Mouse (Mus musculus): Measurements from ENCODE around the gene Spon1. TPM values are rescaled to one million over a fixed set of nuclear protein-coding genes. Genes with fewer than 3 reads are reported as not detected.

Gene Spon1
- polyA plus RNA-seq, 1 experiment from 2014 or later = 19.8 TPM

DNA sequence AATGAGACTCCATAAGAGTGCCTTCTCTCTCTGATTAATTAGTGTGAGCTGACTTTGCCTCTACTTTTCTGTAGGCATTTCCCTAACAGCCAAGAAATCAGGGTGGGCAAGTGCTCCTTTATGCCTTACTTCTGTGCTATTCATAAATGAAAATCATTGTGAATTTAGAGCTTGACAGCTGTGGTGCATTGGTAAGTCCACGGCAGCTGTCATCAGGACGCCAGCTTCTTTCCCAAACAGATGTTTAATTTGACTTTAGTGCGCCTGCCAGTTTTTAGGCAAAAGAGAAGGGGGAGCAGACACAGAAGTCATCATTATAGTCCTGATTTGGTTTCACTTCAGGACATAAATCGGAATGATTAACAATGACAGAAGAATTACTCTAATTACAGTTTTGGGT, 84.6 kb downstream of the Spon1 start:
- H3K9me3 ChIP-seq (ENCODE audit: control insufficient read depth, low read depth, low read length) = no peaks in the 10 kb centered on the region
- H3K27me3 ChIP-seq (ENCODE audit: control insufficient read depth, insufficient read depth, low read length) = no peaks in the 10 kb centered on the region
- no peak overlapping the region for H3K4me3 ChIP-seq (ENCODE audit: low read depth, low read length)
- H3K36me3 ChIP-seq (ENCODE audit: control insufficient read depth, insufficient read depth, low read length) = no peaks in the 10 kb centered on the region
- WGBS = 42% methylated on average over 4 of the region's 4 CpGs
- H3K27ac ChIP-seq (ENCODE audit: low read length) = no peak overlapping the region
- H3K9ac ChIP-seq (replicated peaks; ENCODE audit: low read depth, low read length) = no peak overlapping the region
- H3K4me2 ChIP-seq (replicated peaks; ENCODE audit: low read depth, low read length) = no peak overlapping the region
- no peak for ATAC-seq (ENCODE audit: insufficient number of reproducible peaks, insufficient read depth, low FRiP score, low read depth)
- no peaks in the 10 kb centered on the region for H3K4me1 ChIP-seq (ENCODE audit: control insufficient read depth, insufficient read depth, low read length)

GRCm38 (mm10) chr7:113855396-113855795, 89.6 kb downstream of the Spon1 start:
- no peak for ATAC-seq (ENCODE audit: insufficient number of reproducible peaks, insufficient read depth, low FRiP score, low read depth)
- Histone ChIP-seq H3K36me3 (ENCODE audit: control insufficient read depth, insufficient read depth, low read length) (no peaks in the 10 kb centered on the region), H3K9ac (replicated peaks; ENCODE audit: low read depth, low read length) (no peak overlapping the region), H3K27ac (ENCODE audit: low read length) (no peak overlapping the region), H3K4me1 (ENCODE audit: control insufficient read depth, insufficient read depth, low read length) (no peaks in the 10 kb centered on the region), H3K4me2 (replicated peaks; ENCODE audit: low read depth, low read length) (no peak overlapping the region), H3K27me3 (ENCODE audit: control insufficient read depth, insufficient read depth, low read length) (no peaks in the 10 kb centered on the region), H3K9me3 (ENCODE audit: control insufficient read depth, low read depth, low read length) (no peaks in the 10 kb centered on the region), H3K4me3 (ENCODE audit: low read depth, low read length) (no peak overlapping the region)
- 76% methylated on average over 4 of the region's 4 CpGs for WGBS

GRCm38 (mm10) chr7:113856067-113856466, 90.3 kb downstream of the Spon1 start:
- H3K9ac ChIP-seq (replicated peaks; ENCODE audit: low read depth, low read length) = no peak overlapping the region
- no peak overlapping the region for H3K27ac ChIP-seq (ENCODE audit: low read length)
- 60% methylated on average over 3 of the region's 3 CpGs for WGBS
- no peaks in the 10 kb centered on the region for H3K36me3 ChIP-seq (ENCODE audit: control insufficient read depth, insufficient read depth, low read length)
- H3K9me3 ChIP-seq (ENCODE audit: control insufficient read depth, low read depth, low read length) = no peaks in the 10 kb centered on the region
- no peaks in the 10 kb centered on the region for H3K4me1 ChIP-seq (ENCODE audit: control insufficient read depth, insufficient read depth, low read length)
- H3K4me2 ChIP-seq (replicated peaks; ENCODE audit: low read depth, low read length) = no peak overlapping the region
- H3K27me3 ChIP-seq (ENCODE audit: control insufficient read depth, insufficient read depth, low read length) = no peaks in the 10 kb centered on the region
- no peak overlapping the region for H3K4me3 ChIP-seq (ENCODE audit: low read depth, low read length)
- ATAC-seq (ENCODE audit: insufficient number of reproducible peaks, insufficient read depth, low FRiP score, low read depth) = no peak

- 73% methylated on average over 5 of the region's 5 CpGs for WGBS
- H3K36me3 ChIP-seq (ENCODE audit: control insufficient read depth, insufficient read depth, low read length) = no peaks in the 10 kb centered on the region
- H3K4me1 ChIP-seq (ENCODE audit: control insufficient read depth, insufficient read depth, low read length) = no peaks in the 10 kb centered on the region
- H3K9me3 ChIP-seq (ENCODE audit: control insufficient read depth, low read depth, low read length) = no peaks in the 10 kb centered on the region
- H3K4me2 ChIP-seq (replicated peaks; ENCODE audit: low read depth, low read length) = no peak overlapping the region
- no peak overlapping the region for H3K9ac ChIP-seq (replicated peaks; ENCODE audit: low read depth, low read length)
- H3K4me3 ChIP-seq (ENCODE audit: low read depth, low read length) = no peak overlapping the region
- ATAC-seq (ENCODE audit: insufficient number of reproducible peaks, insufficient read depth, low FRiP score, low read depth) = no peak
- H3K27me3 ChIP-seq (ENCODE audit: control insufficient read depth, insufficient read depth, low read length) = no peaks in the 10 kb centered on the region
- no peak overlapping the region for H3K27ac ChIP-seq (ENCODE audit: low read length)
These were observed 93.7 kb downstream of the Spon1 start for GRCm38 (mm10) chr7:113859480-113859881.

GRCm38 (mm10) chr7:113861964-113862363, 96.2 kb downstream of the Spon1 start:
- Histone ChIP-seq H3K4me3 (ENCODE audit: low read depth, low read length) (no peak overlapping the region), H3K27ac (ENCODE audit: low read length) (no peak overlapping the region), H3K4me1 (ENCODE audit: control insufficient read depth, insufficient read depth, low read length) (no peaks in the 10 kb centered on the region), H3K4me2 (replicated peaks; ENCODE audit: low read depth, low read length) (no peak overlapping the region), H3K27me3 (ENCODE audit: control insufficient read depth, insufficient read depth, low read length) (no peaks in the 10 kb centered on the region), H3K36me3 (ENCODE audit: control insufficient read depth, insufficient read depth, low read length) (no peaks in the 10 kb centered on the region), H3K9ac (replicated peaks; ENCODE audit: low read depth, low read length) (no peak overlapping the region), H3K9me3 (ENCODE audit: control insufficient read depth, low read depth, low read length) (no peaks in the 10 kb centered on the region)
- WGBS = 89% methylated on average over 4 of the region's 4 CpGs
- ATAC-seq (ENCODE audit: insufficient number of reproducible peaks, insufficient read depth, low FRiP score, low read depth) = no peak

DNA sequence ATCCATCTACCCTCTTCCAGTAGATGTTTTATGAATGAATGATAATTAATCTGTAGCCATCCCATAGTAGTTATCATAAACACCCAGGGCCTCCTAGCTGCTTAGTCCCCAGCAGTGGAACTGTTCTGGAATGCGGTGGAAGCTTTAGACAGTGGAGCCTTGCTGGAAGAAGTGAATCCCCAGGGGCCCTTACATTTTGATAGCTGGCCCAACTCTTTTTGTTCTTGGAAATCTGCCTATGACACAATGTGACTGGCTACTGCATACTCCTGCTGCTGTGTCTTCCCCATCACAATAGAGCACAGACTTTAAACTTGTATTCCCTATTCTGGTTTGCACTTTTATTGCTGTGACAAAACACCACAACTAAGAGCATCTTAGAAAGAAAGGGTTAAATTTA, 107.0 kb downstream of the Spon1 start:
- Histone ChIP-seq H3K36me3 (ENCODE audit: control insufficient read depth, insufficient read depth, low read length) (no peaks in the 10 kb centered on the region), H3K27me3 (ENCODE audit: control insufficient read depth, insufficient read depth, low read length) (no peaks in the 10 kb centered on the region), H3K4me2 (replicated peaks; ENCODE audit: low read depth, low read length) (no peak overlapping the region), H3K9me3 (ENCODE audit: control insufficient read depth, low read depth, low read length) (no peaks in the 10 kb centered on the region), H3K9ac (replicated peaks; ENCODE audit: low read depth, low read length) (no peak overlapping the region), H3K4me1 (ENCODE audit: control insufficient read depth, insufficient read depth, low read length) (no peaks in the 10 kb centered on the region), H3K27ac (ENCODE audit: low read length) (no peak overlapping the region), H3K4me3 (ENCODE audit: low read depth, low read length) (no peak overlapping the region)
- no peak for ATAC-seq (ENCODE audit: insufficient number of reproducible peaks, insufficient read depth, low FRiP score, low read depth)
- WGBS = 89% methylated on average over 1 of the region's 1 CpGs

DNA sequence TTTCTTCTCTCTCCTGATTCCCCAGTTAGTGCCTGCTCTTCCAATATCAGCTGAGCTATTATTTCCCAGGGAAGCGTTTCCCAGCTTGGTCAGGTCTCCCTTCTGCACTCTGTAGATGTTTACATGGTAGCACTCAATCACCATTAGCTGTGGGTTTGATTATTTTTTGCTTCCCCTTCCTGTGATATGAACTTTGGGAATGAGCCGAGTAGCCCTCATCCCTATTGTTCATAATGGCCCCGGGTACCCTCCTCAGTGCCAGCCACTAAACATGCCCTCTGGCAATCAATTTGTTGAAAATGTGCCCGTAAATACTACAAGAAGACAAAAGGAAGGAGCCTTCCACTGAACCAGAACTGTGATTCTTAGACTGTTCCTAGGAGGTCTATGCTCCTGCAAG, 111.7 kb downstream of the Spon1 start:
- no peak for ATAC-seq (ENCODE audit: insufficient number of reproducible peaks, insufficient read depth, low FRiP score, low read depth)
- Histone ChIP-seq H3K9me3 (ENCODE audit: control insufficient read depth, low read depth, low read length) (no peaks in the 10 kb centered on the region), H3K36me3 (ENCODE audit: control insufficient read depth, insufficient read depth, low read length) (no peaks in the 10 kb centered on the region), H3K27me3 (ENCODE audit: control insufficient read depth, insufficient read depth, low read length) (no peaks in the 10 kb centered on the region), H3K27ac (ENCODE audit: low read length) (no peak overlapping the region), H3K4me3 (ENCODE audit: low read depth, low read length) (no peak overlapping the region), H3K9ac (replicated peaks; ENCODE audit: low read depth, low read length) (no peak overlapping the region), H3K4me1 (ENCODE audit: control insufficient read depth, insufficient read depth, low read length) (no peaks in the 10 kb centered on the region), H3K4me2 (replicated peaks; ENCODE audit: low read depth, low read length) (no peak overlapping the region)
- 61% methylated on average over 4 of the region's 4 CpGs for WGBS

GRCm38 (mm10) chr7:113877926-113878325, 112.1 kb downstream of the Spon1 start:
- no peaks in the 10 kb centered on the region for H3K27me3 ChIP-seq (ENCODE audit: control insufficient read depth, insufficient read depth, low read length)
- H3K4me1 ChIP-seq (ENCODE audit: control insufficient read depth, insufficient read depth, low read length) = no peaks in the 10 kb centered on the region
- no peaks in the 10 kb centered on the region for H3K36me3 ChIP-seq (ENCODE audit: control insufficient read depth, insufficient read depth, low read length)
- no peak overlapping the region for H3K27ac ChIP-seq (ENCODE audit: low read length)
- ATAC-seq (ENCODE audit: insufficient number of reproducible peaks, insufficient read depth, low FRiP score, low read depth) = no peak
- WGBS = 81% methylated on average over 5 of the region's 5 CpGs
- no peak overlapping the region for H3K4me2 ChIP-seq (replicated peaks; ENCODE audit: low read depth, low read length)
- H3K4me3 ChIP-seq (ENCODE audit: low read depth, low read length) = no peak overlapping the region
- H3K9me3 ChIP-seq (ENCODE audit: control insufficient read depth, low read depth, low read length) = no peaks in the 10 kb centered on the region
- no peak overlapping the region for H3K9ac ChIP-seq (replicated peaks; ENCODE audit: low read depth, low read length)

DNA sequence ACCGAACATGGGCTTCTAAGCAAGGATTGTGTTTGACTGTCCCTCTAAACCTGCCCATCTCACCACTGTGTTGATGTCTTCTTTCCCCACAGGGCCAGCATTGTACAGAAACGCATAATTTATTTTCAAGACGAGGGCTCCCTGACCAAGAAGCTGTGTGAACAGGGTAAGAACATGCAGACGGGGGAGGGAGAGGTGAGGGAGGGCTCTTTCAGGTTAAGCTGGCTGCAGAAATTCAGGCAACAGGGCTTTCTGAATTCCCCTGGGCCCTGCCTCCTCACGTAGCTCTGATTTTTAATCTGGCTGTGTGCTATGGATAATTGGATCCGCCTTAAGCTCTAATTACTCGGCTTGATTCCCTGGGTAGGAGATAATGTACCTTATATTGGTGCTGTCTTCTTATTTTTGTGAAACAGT, 113.3 kb downstream of the Spon1 start:
- Histone ChIP-seq H3K4me2 (replicated peaks; ENCODE audit: low read depth, low read length) (no peak overlapping the region), H3K9me3 (ENCODE audit: control insufficient read depth, low read depth, low read length) (no peaks in the 10 kb centered on the region), H3K27me3 (ENCODE audit: control insufficient read depth, insufficient read depth, low read length) (no peaks in the 10 kb centered on the region), H3K4me3 (ENCODE audit: low read depth, low read length) (no peak overlapping the region), H3K9ac (replicated peaks; ENCODE audit: low read depth, low read length) (no peak overlapping the region), H3K36me3 (ENCODE audit: control insufficient read depth, insufficient read depth, low read length) (no peaks in the 10 kb centered on the region), H3K27ac (ENCODE audit: low read length) (no peak overlapping the region), H3K4me1 (ENCODE audit: control insufficient read depth, insufficient read depth, low read length) (no peaks in the 10 kb centered on the region)
- WGBS = 66% methylated on average over 7 of the region's 7 CpGs
- ATAC-seq (ENCODE audit: insufficient number of reproducible peaks, insufficient read depth, low FRiP score, low read depth) = no peak

All from stomach, embryonic 14.5 days (tissue).